Mouse (Mus musculus) T-helper 1 cell (primary cell): Measurements from ENCODE around the gene Pdgfc.

Experiments
- in situ Hi-C: fragments of 300-600 bp; cut with MboI, MseI; formaldehyde crosslinking; loops from one replicate; pipeline ENCODE4 v1.15.1; 2025; ENCODE audit warnings: high pct_unique_total_duplicates

Pdgfc gene

GRCm38 (mm10) chr3:81036151-81036553, at the start of gene Pdgfc:
TSS of gene Pdgfc (plus strand) at chr3:81036416.
- in situ Hi-C loops = loop anchor here (5.0 kb wide), 1 partner anchor 746 kb away; no protein-coding TSS in a partner anchor

GRCm38 (mm10) chr3:81009245-81009644, 27.0 kb upstream of the Pdgfc start:
- in situ Hi-C loops = loop anchor here (10.0 kb wide), 1 partner anchor 754 kb away; no protein-coding TSS in a partner anchor

- in situ Hi-C loops = loop anchor here (10.0 kb wide), 2 partner anchors 755 to 915 kb away; no protein-coding TSS in a partner anchor
These were observed 26.3 kb upstream of the Pdgfc start for GRCm38 (mm10) chr3:81009899-81010298.

GRCm38 (mm10) chr3:81017385-81018051, 18.7 kb upstream of the Pdgfc start:
- in situ Hi-C loops = loop anchor here (10.0 kb wide), 1 partner anchor 907 kb away; no protein-coding TSS in a partner anchor

- in situ Hi-C loops = no loop called here
These were observed 16.2 kb upstream of the Pdgfc start for GRCm38 (mm10) chr3:81020064-81020463.

- in situ Hi-C loops = no loop called here
These were observed 14.4 kb upstream of the Pdgfc start for GRCm38 (mm10) chr3:81021783-81022182.

- in situ Hi-C loops = no loop called here
These were observed 13.9 kb upstream of the Pdgfc start for GRCm38 (mm10) chr3:81022266-81022665.

- in situ Hi-C loops = no loop called here
These were observed 13.4 kb upstream of the Pdgfc start for GRCm38 (mm10) chr3:81022845-81023244.

GRCm38 (mm10) chr3:81023568-81023967, 12.6 kb upstream of the Pdgfc start:
- in situ Hi-C loops = no loop called here

- in situ Hi-C loops = no loop called here
These were observed 10.5 kb upstream of the Pdgfc start for GRCm38 (mm10) chr3:81025568-81026213.

GRCm38 (mm10) chr3:81028361-81028760, 7.9 kb upstream of the Pdgfc start:
- in situ Hi-C loops = no loop called here

- in situ Hi-C loops = no loop called here
These were observed 6.9 kb upstream of the Pdgfc start for GRCm38 (mm10) chr3:81029321-81029720.

- in situ Hi-C loops = no loop called here
These were observed 6.3 kb upstream of the Pdgfc start for GRCm38 (mm10) chr3:81029909-81030308.

GRCm38 (mm10) chr3:81030311-81030710, 5.9 kb upstream of the Pdgfc start:
- in situ Hi-C loops = no loop called here

- in situ Hi-C loops = no loop called here
These were observed 4.2 kb upstream of the Pdgfc start for GRCm38 (mm10) chr3:81032014-81032413.

- in situ Hi-C loops = loop anchor here (5.0 kb wide), 1 partner anchor 748 kb away; no protein-coding TSS in a partner anchor
These were observed 1.7 kb upstream of the Pdgfc start for GRCm38 (mm10) chr3:81034336-81035102.

GRCm38 (mm10) chr3:81036554-81037311, 517 bp downstream of the Pdgfc start:
- in situ Hi-C loops = loop anchor here (5.0 kb wide), 1 partner anchor 746 kb away; no protein-coding TSS in a partner anchor

- in situ Hi-C loops = loop anchor here (5.0 kb wide), 1 partner anchor 745 kb away; no protein-coding TSS in a partner anchor
These were observed 1.2 kb downstream of the Pdgfc start for GRCm38 (mm10) chr3:81037312-81037859.

- in situ Hi-C loops = loop anchor here (5.0 kb wide), 1 partner anchor 743 kb away; no protein-coding TSS in a partner anchor
These were observed 3.0 kb downstream of the Pdgfc start for GRCm38 (mm10) chr3:81039131-81039653.

- in situ Hi-C loops = no loop called here
These were observed 8.6 kb downstream of the Pdgfc start for GRCm38 (mm10) chr3:81044653-81045343.
